In the genomic region with DNA sequence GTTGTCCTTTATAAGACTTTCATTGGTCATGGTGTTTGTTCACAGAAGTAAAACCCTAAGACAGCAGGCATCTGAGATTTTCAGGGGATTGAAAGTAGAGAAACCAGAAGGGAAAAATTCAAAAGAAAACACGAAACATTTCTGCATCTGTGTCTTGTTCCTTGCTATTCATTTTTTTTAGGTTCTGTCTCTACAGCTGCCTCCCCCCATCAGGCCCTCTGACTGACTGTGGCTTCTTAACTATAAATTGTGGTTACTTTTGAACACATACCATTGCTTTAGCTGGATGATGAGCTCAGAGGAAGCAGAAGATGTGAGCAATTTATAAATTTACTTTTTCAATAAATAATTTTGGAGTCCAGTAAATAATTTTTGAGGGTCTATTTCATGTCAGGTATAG, we compare ENCODE assay signal across 19 mouse cellular contexts.
DNase-seq lines count a peak whose midpoint lies in the region; TF ChIP-seq lines count a peak whose summit lies in the region.
"Had no signal": no experiment of that assay in that cellular context is flagged by ENCODE, and none has a peak within 500 bp of the region (broad histone marks: within the 10 kb centered on the region; RNA-seq: fewer than 3 reads in every experiment).

No protein-coding gene starts in this region.

- H3K27ac ChIP-seq in embryonic fibroblast, embryonic 13.5 days (ENCODE audit: insufficient read depth, low read length): peak overlapping the region; percentile 100

- H3K4me3 ChIP-seq in C2C12 (ENCODE audit: insufficient read depth, poor library complexity, severe bottlenecking): no peak overlapping the region
- H3K4me3 ChIP-seq in embryonic fibroblast, embryonic 13.5 days (ENCODE audit: insufficient read depth, low read length): no peak overlapping the region
- no peak overlapping the region for H3K4me3 ChIP-seq in myocyte

- DNase-seq in right cerebral cortex, postnatal 10 days (ENCODE audit: low spot score in 2 of 2): no peak
- no peak for DNase-seq in left cerebral cortex, postnatal 36 days (ENCODE audit: low spot score in 2 of 2)
- no peak for DNase-seq in spleen, postnatal 10 days (ENCODE audit: low spot score in 2 of 2)
- DNase-seq: adrenal gland, adult 2 months; adrenal gland, adult 8-10 months; adrenal gland, postnatal 10 days; adrenal gland, postnatal 14 days; adrenal gland, postnatal 25 days; adrenal gland, postnatal 36 days; cerebellum, adult 11 months; cerebellum, adult 11-12 months; cerebellum, adult 18-20 months; cerebellum, adult 2 months had no signal

- H3K4me1 ChIP-seq in embryonic fibroblast, embryonic 13.5 days (ENCODE audit: control insufficient read depth, insufficient read depth, low read length): peaks cover 17% of the 10 kb centered on the region

- H3K27me3 ChIP-seq in C2C12 (ENCODE audit: control insufficient read depth, insufficient read depth, insufficient read length) (no peaks in the 10 kb centered on the region), myocyte (ENCODE audit: control insufficient read depth, insufficient read depth, insufficient read length) (no peaks in the 10 kb centered on the region)
- H3K27me3 ChIP-seq: CH12.LX, Patski had no signal

- H3K4me2 ChIP-seq in myocyte (ENCODE audit: low read depth): peak overlapping the region; percentile 61

- TF ChIP-seq POLR2A in embryonic fibroblast, embryonic 13.5 days (IDR thresholded peaks at IDR 0.05; ENCODE audit: low read depth, low read length): no peak
- TF ChIP-seq POLR2A in myocyte (IDR thresholded peaks at IDR 0.05; ENCODE audit: insufficient read length, low read depth): no peak

- H3K36me3 ChIP-seq in C2C12 (ENCODE audit: control insufficient read depth, insufficient read depth) (no peaks in the 10 kb centered on the region), myocyte (ENCODE audit: control insufficient read depth, insufficient read depth) (no peaks in the 10 kb centered on the region)
- H3K36me3 ChIP-seq: G1E had no signal

- TF ChIP-seq CTCF in C2C12 (IDR thresholded peaks at IDR 0.05; ENCODE audit: control insufficient read depth, insufficient read depth, insufficient read length): no peak
- TF ChIP-seq CTCF in embryonic fibroblast, embryonic 13.5 days (IDR thresholded peaks at IDR 0.05; ENCODE audit: borderline replicate concordance, insufficient read depth, low read length): no peak

- intact Hi-C loops in left cerebral cortex, postnatal 36 days (cut with DNase I): no loop called here

- no peaks in the 10 kb centered on the region for H3K79me3 ChIP-seq in C2C12 (ENCODE audit: low read depth)

- no peak overlapping the region for H3ac ChIP-seq in C2C12 (ENCODE audit: control insufficient read depth, insufficient read length, low read depth)
- no peak overlapping the region for H3ac ChIP-seq in myocyte (ENCODE audit: control insufficient read depth, insufficient read length)

- H3K79me2 ChIP-seq in C2C12 (ENCODE audit: control insufficient read depth, insufficient read depth): no peaks in the 10 kb centered on the region
- no peaks in the 10 kb centered on the region for H3K79me2 ChIP-seq in myocyte (ENCODE audit: control insufficient read depth, insufficient read depth)

TF ChIP-seq in C2C12, 6 proteins besides CTCF, POLR2A, EP300 and RAD21:
- TF ChIP-seq CEBPB (IDR thresholded peaks at IDR 0.05; ENCODE audit: low read depth) (no peak), FOSL1 (IDR thresholded peaks at IDR 0.05; ENCODE audit: insufficient read depth, low read length, poor library complexity, severe bottlenecking) (no peak), USF1 (IDR thresholded peaks at IDR 0.05; ENCODE audit: low read depth) (no peak), MYOD1 (IDR thresholded peaks at IDR 0.05; ENCODE audit: control insufficient read depth, insufficient read length, low read depth) (peak; percentile 90), MAX (IDR thresholded peaks at IDR 0.05) (no peak), MYOG (IDR thresholded peaks at IDR 0.05; ENCODE audit: control insufficient read depth, extremely low read depth, insufficient read length) (no peak)

TF ChIP-seq in myocyte, 11 proteins besides CTCF, POLR2A, EP300 and RAD21:
- TF ChIP-seq MAX (IDR thresholded peaks at IDR 0.05; ENCODE audit: low read depth) (no peak), USF1 (IDR thresholded peaks at IDR 0.05; ENCODE audit: low read depth) (no peak), CEBPB (IDR thresholded peaks at IDR 0.05; ENCODE audit: insufficient read depth, poor library complexity, severe bottlenecking) (no peak), MYOD1 (IDR thresholded peaks at IDR 0.05; ENCODE audit: control insufficient read depth in 1 of 3, insufficient read length in 2 of 3, low read depth in 2 of 3) (peak; percentile 72 to 90 (median 87)), POLR2AphosphoS2 (IDR thresholded peaks at IDR 0.05; ENCODE audit: insufficient read length, low read depth) (no peak), REST (IDR thresholded peaks at IDR 0.05; ENCODE audit: insufficient read depth, insufficient read length) (no peak), SRF (IDR thresholded peaks at IDR 0.05; ENCODE audit: control insufficient read depth, insufficient read length, low read depth) (no peak), E2F4 (IDR thresholded peaks at IDR 0.05; ENCODE audit: insufficient read depth) (no peak), TCF12 (IDR thresholded peaks at IDR 0.05; ENCODE audit: insufficient read depth, poor library complexity, severe bottlenecking) (peak; percentile 75)
